Mouse (Mus musculus) telencephalon, adult 2 months (tissue): ENCODE measurements at regions not wholly inside any gene's neighbourhood (a gene's known extent, or its start where the extent isn't known, plus 50 kb on each side); places are given as distances from the start of the nearest gene placed in this dataset.
A peak's percentile ranks its signal among the peaks of the same experiment; 100 is the strongest.

Source experiments
- DNase-seq: peaks from one replicate; pipeline ENCODE4 v3.0.0-alpha.2; 2011; ENCODE audit warnings: low read depth, low spot score

DNA sequence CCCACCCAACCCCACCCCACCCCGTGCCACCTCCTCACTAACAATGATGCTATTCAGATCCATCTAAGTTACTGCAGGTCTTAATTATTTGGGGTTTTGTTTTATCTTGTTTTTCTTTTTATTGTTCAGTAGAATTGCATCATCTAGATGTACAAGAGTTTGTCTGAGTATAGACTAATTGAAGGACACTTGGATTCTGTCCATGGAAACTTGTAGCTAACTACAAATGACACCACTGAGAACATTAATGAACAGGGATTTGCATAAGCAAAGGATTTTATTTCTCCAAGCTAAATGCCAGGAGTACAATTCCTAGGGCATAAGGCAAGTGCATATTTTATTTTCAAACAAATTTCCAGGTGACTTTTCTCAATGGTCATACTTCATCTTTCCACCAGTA is 318.4 kb upstream of the Slc7a11 start:
- DNase-seq: no peak

DNA sequence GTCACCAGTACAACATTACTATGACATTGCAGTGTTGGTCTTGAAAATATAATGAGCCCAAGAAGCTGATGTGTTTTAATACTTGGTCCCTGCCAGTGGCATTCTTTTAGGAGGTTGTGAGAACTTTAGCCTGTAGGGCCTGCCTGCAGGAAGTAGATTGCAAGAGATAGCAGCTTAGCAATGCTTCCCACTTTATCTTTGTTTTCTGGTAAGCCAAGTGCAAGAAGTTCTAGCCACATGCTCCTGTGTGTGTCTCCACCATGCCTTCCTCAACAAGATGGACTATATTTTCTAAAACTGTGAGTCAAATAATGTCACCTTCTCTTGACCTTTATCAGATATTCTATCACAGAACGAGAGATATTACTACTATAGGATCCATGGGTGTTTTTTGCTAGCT is 314.7 kb upstream of the Slc7a11 start:
- no peak for DNase-seq

DNA sequence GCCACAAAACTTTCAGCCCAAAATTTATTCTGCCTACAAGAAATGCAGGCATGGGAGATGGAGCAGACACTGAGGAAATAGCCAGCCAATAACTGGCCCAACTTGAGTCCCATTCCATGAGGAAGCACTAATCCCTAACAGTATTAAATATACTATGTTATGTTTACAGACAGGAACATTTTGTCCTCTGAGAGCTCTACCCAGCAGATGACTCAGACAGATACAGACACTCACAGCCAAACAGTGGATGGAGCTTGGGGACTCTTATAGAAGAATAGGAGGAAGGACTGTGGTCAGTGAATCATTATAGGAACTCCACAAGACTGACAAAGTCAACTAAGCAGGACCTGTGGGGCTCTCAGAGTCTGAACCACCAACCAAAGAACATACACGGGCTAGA is 293.8 kb upstream of the Slc7a11 start:
- DNase-seq: no peak

DNA sequence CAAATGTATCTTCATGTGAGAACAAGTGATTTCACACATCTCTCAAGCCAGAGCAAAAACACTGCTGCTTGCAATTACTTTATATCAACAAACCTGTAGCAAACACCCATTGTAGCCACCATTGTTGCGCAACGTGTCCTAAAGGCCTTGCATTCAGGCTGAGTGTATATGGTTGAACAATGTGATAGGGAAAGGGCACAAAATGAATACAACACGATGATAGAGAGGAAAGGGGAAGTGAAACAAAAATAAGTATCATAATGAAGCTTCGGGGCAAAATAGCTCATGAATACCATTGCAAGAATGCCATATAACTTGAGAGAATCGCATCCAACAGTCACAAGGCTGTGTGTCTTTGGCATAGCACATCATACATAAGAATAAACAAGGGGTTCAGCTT is 275.6 kb upstream of the Slc7a11 start:
- no peak for DNase-seq

DNA sequence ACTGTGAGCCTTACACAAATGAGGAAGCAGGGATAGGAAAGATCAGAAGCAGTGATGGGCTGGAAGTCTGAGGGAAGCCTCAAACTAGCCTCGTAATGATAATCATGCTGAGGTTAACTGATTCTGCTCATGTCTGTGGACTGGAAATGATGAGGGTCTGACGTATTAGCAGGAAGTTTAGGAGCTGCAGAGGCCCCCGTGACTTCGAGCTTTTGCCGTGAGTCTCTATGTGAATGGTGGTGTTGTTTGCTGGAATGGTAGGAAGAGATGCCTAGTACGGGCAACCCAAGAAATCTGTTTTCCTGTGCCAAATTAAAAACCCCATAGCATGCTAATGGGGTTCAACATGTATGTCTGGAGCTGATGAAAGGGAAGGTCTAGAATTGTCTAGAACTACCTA is 270.0 kb upstream of the Slc7a11 start:
- no peak for DNase-seq

DNA sequence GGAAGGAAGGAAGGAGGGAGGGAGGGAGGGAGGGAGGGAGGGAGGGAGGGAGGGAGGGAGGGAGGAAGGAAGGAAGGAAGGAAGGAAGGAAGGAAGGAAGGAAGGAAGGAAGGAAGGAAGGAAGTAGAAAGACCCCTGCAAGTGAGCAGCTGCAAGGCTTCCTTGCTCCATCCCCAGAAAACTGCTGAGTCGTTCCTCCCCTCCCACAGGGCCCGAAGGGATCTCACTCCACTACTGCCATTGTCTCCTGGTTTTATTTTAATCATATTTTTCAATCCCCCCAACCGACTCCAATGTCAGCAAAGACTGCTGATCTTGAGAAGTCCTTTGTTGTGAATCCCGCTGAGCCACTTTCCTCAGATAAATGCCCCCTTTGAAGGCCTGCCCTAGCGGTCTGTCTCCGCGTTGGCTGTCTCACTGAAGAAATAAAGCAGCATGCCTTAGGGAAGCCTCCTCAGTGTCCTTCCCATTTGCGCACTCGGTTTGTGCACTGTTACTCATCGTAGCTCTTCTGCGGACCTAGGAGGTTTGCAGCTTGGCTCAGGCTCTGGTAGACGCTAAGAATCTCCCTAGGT is 266.1 kb upstream of the Slc7a11 start:
- DNase-seq: no peak

DNA sequence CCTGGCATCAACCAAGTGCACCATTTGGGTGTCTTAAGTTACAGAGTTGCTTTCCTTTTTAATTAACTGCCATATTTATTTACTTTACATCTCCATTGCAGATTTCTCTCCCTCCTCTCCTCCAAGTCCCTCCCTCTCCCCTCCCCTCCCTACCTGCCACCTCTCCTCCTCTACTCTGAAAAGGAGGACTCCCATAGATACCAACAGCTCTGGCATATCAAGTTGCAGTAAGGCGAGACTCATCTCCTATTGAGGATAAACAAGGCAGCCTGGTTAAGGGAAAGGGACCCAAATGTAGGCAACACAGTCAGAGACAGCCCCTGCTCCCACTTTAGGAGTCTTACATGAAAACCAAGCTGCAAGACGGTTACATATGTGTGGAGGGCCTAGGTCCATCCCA is 263.3 kb upstream of the Slc7a11 start:
- DNase-seq: no peak

DNA sequence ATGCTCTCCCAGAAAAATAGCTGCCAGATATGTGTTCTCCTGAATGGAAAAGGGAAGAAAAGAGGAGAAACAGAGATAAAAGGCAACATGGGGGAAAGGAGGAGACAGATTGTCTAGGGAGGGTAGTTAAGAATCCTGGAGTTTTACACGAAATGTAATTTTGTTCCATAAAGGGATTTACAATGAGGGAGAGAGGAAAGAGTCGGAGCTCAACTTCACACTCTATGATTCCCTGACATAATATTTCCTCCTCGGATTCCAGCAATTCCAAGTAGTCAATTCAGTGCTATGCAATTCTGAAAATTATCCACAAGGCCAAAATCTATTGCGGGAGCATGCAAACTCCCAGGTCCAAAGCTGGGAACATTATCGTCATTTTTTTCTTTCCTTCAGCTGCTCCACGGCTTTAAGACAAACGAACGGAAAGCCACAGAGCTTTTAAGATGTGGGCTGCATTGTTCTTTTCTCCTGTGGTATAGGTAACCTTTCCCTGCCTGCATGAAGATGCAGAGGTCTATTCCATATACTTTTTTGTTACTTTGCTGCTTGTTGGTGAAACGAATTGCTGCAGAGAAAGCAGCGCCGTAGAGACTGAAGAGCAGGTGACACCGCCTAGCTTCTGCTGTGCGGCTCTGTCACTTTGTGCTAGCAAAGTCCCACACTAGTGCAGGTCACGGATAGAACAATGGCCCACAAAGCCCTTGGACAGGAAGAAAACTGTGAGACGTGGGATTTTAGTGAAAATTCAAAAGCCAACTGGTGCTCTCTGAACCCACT is 251.7 kb upstream of the Slc7a11 start:
- no peak for DNase-seq

DNA sequence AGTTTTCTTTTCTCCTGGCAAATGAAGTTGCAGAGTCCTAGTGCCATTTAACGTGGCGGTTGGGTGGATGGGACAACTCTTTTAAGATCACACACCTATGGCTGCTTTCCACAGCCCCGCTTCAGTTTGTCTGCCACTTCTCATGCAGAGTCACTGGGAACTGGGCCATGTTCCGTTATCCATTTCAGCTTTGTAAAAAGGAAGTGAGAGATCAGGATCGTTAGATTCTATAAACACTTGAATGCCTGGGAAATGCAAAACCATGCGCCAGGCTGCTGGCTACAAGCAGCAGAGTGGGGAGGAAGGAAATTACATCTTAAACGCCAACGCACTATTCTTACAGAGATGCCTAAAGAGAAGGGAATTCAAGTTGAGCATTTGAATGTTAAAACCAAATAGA is 251.1 kb upstream of the Slc7a11 start:
- DNase-seq: peak; percentile 58

DNA sequence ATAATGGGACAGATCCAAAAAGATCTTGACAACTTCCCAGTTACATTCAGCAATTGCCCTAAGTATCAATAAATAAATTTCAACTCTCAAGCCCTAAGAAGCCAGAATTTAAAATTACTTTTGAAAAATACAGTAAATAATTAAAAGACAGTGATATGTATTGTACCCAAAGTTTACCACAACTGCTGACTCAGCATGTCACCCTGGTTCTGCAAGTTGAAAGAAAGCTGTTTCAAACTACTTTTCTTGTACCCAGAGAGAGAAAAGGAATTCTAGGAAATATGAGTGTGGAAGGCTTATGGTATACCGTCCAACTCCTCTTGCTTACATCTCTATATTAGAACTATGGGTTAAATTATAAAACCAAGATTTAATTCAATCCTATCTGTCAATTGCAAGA is 248.9 kb upstream of the Slc7a11 start:
- no peak for DNase-seq

DNA sequence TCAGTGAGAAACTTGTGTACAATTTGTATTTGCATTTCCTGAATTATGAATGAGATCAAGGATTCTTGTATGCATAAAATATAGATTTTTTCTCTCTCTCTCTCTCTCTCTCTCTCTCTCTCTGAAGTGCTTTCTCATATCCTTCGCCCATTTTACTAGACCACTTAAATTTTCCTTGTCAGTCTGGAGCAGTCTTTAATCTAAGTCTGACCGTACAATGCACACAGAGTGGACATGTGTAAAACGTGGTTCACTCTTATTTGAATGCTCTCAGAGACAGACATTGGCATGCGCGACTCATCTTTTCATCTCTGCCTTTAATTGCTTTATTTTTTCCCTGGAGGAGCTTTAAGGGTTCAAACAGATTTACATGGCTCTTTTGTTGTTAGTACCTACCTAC is 247.3 kb upstream of the Slc7a11 start:
- no peak for DNase-seq

DNA sequence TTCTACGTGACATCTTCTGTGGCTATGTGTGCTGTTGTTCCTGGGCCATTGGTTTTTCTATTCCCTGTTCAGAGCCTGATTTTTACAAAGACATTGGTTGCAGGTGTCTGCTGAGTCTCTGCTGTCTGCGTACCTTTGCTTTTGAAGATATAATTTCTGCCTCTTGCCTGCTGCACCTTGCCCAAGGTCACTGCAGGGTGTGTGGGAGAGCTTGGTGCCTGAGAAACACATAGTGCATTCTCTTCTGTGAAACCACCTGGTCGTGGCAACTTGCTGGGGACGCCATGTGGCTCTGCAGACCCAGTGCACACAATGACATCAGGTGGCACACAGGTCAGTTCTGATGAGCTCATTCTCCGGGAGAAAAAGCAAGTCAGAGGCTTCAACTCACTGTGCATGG is 246.0 kb upstream of the Slc7a11 start:
- no peak for DNase-seq

DNA sequence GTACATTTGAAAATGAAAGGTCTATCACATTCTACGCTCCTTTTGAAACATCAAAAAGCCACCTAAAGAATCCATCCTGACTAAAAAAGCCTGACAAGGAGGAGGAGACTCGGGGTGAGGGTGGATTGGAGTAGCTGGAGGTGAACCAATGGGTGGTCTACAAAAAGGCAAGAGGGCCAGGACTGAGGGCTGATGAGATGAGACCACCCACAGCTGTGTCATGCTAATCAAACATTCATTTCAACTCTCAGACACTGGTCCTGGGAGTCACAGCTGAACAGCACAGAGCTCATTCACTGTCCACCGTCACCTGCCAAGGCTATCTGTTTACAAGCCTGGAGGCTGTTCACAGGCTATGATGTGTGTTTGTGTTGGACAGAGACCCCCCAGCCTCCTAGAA is 244.3 kb upstream of the Slc7a11 start:
- DNase-seq: no peak

DNA sequence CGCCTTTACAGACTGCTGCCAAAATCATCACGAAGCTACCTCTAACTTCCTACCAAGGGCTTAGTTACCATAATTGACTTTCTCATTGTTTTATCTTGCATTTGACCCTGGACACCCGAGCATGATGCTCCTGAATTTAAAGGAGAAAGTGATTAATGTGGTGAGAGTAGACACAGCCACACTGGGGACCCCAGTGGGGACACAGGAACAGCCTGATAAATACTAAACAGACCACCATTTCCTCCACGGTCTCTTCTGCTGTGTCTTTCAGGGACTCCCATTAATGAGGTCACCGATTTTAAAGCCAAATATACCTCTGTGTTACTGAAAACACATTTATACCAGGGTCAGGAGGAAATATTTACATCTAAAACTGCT is 235.2 kb upstream of the Slc7a11 start:
- no peak for DNase-seq

DNA sequence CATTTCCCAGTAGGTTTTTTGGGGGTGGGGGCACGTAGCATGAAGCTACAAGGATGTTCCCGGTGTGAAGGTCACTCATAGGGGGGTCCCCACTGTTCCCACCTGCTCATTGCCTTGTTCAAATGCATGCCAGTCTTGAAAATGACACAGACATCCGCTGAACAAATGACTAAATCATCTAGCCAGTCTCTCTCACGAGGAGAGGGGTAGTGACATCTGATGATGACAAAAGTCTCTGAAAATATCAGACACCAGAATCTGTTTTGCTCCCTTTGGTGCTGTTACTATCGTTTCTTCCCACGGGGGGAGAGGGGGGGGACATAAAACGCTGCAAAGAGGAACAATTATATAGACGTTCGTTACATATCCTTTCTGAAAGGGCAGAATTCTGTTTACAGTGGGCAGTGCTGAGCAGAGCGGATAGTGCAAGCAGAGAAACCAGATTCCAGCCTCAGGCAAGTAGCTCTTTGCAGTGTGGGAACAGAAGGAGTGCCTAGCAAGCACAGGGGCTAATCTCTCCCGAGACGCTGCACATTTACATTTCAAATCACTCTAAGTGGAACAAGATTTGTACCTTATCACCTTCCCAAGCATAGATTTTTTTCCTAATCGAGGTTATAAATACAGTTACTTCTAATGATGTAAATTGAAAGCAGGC is 234.7 kb upstream of the Slc7a11 start:
- DNase-seq: peak; percentile 26

DNA sequence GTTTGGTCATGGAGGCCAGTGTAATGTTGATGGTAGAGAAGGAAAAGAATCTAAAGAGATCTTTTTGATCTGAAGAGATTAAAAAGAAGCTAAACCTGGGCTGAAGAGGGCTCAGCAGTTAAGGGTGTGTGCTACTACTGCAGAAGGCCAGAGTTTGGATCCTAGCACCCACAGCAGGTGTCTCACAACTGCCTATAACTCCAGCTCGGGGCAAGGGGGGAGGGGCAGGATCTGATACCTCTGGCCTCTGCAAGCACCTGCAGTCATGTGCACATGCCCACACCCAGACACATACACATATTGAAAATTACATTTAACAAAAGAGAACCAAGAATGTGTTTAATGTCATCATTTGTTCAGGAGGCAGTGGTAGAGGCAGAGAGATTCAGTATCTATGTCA is 232.4 kb upstream of the Slc7a11 start:
- no peak for DNase-seq

DNA sequence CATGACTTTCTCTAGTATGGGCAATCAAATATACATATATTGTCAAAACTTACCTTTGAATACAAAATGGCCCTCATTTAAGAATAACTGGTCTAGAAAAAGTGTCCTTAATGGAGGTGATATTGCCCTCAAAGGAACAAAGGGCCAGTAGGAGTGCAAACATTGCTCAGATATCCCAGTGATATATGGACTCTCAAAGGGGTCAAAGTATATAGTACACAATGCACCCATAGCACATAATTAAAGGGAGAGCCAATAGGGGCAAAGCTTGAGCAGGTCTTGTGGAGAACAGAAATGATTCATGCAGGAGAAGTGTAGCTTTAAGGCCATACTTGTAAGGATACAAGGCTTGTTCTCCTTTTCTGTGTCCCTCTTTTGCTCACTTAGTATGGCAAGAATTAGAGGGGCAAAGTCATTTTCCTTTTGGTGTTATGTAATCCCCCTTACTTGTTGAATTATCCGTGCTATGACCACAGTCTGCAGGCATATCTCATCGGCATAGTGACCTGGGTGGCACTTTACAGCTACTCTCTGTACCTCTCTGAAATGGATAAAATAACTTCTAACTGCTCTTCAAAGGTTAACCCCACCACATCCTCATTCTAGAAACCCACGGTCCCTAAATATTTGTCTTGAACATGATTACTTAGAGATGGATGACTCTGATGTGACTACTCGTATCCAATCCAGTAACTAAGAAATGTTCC is 231.6 kb upstream of the Slc7a11 start:
- DNase-seq: no peak

DNA sequence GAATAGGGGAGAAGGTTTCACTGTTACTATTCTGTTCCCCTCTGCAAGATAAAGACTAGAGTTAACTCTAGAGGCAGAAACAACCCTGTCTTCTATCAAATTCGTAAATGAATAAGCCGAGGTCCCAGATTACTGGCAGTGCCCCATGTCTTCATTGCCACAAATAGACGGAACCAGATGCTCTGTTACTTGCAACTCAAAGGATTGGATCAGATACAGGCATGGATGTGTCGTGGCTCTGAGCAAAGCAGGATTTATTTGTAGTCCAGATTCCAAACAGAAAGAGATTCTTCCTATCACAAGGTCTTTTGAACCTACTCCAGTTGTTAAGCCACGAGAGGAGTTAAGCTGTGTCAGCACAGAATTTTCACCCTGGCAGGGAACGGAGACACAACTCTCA is 221.9 kb upstream of the Slc7a11 start:
- DNase-seq: peak; percentile 62

DNA sequence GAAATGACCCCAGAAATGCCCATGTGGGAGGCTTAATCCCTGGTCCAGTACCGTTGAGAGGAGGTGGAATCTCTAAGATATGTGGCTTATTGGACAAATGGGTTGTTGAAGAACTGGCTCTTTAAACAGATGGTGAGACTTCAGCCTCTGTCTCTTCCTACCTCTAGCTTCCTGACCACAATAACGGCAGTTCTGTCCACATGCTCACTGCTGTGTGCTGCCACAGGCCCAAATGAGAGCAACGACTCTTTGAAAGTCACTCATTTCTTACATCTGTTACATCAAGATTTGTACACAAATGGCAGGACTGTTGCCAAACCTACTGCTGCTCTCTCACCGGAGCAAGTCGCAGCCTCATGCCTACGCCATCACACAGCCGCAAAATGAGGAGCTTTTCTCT is 217.6 kb upstream of the Slc7a11 start:
- no peak for DNase-seq

DNA sequence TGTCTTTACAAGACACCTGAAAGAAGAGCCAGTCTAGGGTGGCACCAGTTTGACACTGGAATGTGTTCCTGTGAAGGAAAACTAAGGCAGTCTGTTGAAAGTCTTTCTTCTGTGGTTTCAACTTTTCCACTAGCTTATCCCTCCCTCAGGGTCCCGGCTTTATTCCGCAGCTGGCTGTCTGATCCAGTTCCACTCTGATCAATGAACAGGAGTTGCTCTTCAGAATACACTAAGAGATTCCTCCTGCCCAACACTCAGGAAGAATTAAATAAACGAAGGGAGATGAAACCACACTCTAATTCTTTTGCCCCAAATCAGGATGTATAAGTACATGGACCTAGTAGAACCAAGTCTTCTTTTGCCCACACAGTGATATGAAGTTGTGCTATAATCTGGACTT is 217.2 kb upstream of the Slc7a11 start:
- DNase-seq: no peak

DNA sequence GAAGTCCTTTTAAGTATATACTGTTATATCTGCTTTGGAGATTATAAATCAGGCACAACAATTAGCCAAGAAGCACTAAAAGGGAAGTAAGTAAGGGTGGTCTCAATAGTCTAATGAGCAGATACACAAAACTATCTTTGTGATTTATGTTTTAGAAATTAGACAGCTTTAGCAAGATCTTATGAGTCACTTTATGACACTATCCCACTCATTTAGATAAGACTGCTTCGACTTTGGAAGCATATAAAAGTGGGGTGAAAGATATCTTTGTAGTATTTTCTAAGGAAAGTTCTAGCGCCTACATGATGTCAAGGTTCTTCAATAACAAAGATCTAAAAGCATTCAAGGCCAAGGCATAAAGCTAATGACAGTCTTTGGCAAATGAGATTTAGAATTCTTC is 214.5 kb upstream of the Slc7a11 start:
- DNase-seq: no peak

DNA sequence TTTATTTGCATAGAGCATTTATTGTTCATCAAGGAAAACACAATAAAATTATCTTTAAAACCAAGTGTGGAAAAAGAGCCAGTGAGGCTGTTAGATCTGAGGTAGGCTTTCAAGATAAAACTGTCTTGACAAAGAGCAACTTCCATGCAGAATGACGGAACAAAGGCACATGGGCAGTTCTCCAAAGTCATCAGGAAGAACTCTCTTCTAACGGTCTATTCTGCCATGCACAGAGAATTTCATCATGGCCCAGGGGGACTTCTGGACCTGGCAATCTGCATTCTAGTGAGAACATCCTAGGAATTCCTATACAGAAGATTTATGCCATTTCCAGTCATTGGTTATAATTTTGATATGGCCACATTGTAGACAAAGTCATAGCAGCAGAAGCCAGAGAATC is 211.0 kb upstream of the Slc7a11 start:
- no peak for DNase-seq

DNA sequence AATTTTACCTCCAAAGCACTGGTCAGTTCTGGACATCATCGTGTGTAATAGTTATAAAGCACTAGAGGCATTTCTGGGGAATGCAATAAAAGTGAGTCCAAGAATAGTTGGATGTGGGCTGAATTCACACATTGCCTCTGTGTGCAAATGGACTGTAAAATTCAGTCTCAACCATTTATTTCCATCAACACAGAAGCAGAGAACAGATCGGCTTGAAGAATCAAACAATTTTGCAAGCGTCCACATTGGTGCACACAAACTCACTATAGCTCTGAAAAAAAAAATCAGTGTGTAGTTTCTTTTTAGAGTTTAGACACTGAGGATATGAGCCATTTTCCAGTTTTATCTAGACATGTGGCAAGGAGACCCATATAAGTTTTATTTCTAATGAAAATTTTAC is 208.9 kb upstream of the Slc7a11 start:
- peak; percentile 28 for DNase-seq
